Mouse (Mus musculus) left cerebral cortex, adult 8-10 months (tissue): ENCODE measurements around the gene Cyp39a1. TPM values are rescaled to one million over a fixed set of nuclear protein-coding genes. Genes with fewer than 3 reads are reported as not detected.
A peak's percentile ranks its signal among the peaks of the same experiment; 100 is the strongest.

Experiments used
- DNase-seq, 2 experiments: peaks; one replicate each; pipeline ENCODE4 v3.0.0; 2022; ENCODE audit warnings: low spot score in 2 of 2
- total RNA-seq, 4 experiments: library from RNA; stranded (reverse); gene quantifications; 2 replicates each; pipeline ENCODE4 v1.2.4; 2022

Gene Cyp39a1
- total RNA-seq, 4 experiments from 2014 or later = 1.8 to 3.3 (median 2.5) TPM

- DNase-seq = no peak
Observed at GRCm38 (mm10) chr17:43677317-43677716, 10.1 kb downstream of the Cyp39a1 start.

- no peak for DNase-seq
Observed at GRCm38 (mm10) chr17:43684086-43684485, 16.9 kb downstream of the Cyp39a1 start.

- DNase-seq = no peak
Observed at GRCm38 (mm10) chr17:43684638-43685037, 17.4 kb downstream of the Cyp39a1 start.

- no peak for DNase-seq
Observed at GRCm38 (mm10) chr17:43689591-43689990, 22.4 kb downstream of the Cyp39a1 start.

DNA sequence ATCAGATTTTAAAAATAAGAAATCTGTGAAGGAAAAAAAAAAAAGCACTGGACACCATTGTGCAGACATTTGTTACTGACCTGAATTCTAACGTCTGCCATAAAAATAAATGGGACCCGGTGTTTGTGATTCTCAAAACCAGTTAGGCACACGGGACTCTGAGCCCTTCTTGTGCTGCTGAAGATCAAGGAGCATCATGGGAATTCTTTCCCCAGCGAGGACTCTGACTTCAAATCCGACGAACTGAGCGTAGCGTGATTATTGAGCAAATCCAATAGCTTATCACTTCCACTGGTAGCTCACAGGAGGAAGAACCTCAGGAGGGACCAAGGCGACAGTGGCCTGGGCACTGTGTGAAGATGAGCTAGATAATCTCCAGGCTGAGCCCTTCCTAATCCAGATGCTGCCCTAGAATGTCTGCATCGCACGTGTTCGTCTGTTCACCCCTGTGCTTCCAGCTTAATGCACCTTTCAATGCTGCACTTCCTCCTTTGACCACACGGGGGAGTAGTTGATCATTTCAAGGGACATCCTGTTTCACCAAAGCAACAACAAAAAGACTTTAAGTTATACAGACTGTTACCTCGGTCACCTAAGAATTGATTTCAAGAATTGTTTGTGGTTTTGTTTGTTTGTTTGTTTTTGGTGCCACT lies 31.9 kb downstream of the Cyp39a1 start:
- peak in 1 of 2 experiments; percentile 70 for DNase-seq

- DNase-seq = peak in 1 of 2 experiments; percentile 59
Observed at GRCm38 (mm10) chr17:43701060-43701459, 33.8 kb downstream of the Cyp39a1 start.

DNA sequence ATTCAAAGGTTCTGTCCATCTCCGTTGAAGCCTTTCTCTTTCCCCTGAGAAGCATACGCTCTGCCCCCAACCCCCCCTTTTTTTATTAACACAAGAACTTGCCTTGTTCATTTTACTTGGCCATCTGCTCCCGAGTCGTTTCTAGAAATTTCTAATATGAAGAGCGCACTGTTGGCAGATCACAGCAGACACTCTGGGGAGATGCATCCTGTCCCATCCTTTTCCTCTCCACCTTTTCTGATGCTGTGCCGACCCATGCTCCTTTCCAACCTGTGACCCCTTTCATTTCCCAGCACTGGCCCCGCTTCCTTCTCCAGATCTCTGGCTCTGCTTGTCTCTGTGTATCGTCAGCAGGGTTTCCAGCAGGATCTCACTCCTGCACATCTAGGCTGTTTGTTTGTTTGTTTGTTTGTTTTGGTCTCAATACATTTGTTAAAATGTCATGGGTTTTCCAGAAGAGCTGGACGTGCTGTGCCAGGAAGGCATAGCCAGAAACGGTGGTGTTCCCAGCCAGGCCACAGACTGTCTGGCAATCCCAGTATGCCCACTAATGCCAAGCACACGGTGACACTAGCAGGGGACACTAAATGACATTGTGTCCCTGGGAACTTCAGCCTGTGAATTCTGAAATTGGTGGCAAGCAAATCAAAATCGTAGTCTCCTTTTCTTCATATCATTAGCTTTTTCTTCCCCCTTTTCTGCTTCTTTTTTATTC lies 37.1 kb downstream of the Cyp39a1 start:
- no peak for DNase-seq

DNA sequence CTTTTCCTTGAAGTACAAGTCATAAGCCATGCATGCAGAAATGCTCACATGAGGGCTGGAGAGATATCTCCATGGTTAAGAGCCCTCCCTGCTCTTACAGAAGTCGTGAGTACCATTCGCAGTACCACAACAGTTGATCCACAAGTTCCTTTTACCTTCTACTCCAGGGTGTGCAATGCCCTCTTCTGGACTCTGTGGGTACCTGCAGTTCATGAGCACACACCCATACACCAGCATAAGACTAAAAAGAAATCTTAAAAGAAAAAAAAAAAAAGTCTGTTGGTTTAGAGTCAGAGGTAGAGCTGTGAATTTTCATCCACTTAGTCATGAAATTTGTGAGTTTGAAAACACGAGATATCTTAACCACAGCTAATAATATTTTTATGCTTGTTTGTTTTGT lies 39.5 kb downstream of the Cyp39a1 start:
- no peak for DNase-seq

DNA sequence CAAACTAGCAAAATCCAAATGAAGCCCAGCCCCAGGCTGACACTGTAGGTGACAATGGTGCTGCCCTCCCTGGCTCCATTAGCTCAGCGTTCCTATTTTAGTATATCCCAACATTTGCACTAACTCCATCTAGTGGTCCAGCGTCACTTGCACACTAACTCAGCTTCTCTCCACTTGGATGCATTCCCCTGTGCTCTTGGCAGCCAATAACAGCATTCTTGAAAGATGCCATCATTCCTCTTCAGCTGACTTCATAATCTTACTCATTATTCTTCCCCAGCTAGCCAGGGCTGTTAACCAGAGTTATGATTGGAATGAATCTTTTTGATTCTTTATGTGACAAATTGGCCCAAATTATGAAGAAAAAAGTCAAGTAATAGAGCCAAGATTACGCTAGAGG lies 40.0 kb downstream of the Cyp39a1 start:
- no peak for DNase-seq

GRCm38 (mm10) chr17:43711557-43712352 lies 44.5 kb downstream of the Cyp39a1 start:
- DNase-seq = no peak

DNA sequence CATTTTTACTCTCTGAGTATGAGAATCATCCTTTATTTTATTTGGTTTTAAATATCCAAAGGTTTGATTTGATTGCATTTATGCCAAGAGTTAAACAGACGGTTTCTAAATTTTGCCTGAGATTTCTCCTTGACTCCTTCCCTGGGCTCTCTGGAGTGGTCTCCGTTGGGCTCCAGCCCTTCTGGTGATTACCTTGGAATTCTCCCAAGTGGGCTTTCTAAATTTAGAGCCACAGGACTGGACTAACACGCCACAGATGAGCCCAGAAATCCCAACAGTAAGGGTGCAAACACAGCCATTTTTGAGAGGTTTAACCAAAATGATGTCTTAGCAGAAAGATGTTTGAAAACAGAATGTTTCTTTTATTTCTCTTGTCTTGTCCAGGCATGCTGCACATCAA lies 47.0 kb downstream of the Cyp39a1 start:
- DNase-seq = no peak

GRCm38 (mm10) chr17:43716601-43717000 lies 49.4 kb downstream of the Cyp39a1 start:
- DNase-seq = no peak

- DNase-seq = no peak
Observed at GRCm38 (mm10) chr17:43719401-43719800, 52.2 kb downstream of the Cyp39a1 start.

DNA sequence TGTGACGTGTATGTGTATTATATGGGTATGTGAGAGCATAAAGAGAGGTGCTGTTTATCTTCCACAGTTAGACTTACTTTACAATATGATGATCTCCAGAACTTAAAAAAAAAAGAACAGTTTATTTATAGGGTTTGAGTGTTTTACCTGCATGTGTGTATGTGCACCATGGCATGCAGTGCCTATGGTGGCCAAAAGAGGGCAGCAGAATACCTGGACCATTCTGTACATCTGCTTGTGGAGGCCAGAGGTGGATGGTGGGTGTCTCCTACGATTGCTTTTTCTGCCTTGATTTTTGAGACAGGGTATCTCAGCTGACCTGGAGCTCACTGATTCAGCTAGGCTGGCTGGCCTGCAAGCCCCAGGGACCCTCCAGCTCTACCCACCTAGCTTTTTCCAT lies 57.3 kb downstream of the Cyp39a1 start:
- no peak for DNase-seq

DNA sequence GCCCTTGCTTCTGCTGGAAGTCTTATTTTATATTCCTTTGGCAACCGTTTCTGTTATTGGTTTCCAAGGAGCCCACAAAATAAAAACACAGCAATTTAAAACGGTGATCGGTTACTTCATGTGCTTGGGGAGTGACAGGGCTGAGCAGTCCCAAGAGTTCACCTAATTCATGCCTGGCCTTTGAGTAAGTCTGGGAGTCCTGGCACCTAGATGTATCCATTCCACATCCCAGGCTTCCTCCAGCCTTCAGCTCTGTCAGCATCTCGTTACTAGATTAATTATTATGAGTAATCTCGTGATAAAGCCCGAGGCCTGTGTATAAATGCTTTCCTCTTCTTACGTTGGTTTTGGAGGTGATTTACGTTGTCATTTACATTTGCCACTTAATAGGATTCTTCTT lies 64.1 kb downstream of the Cyp39a1 start:
- no peak for DNase-seq

DNA sequence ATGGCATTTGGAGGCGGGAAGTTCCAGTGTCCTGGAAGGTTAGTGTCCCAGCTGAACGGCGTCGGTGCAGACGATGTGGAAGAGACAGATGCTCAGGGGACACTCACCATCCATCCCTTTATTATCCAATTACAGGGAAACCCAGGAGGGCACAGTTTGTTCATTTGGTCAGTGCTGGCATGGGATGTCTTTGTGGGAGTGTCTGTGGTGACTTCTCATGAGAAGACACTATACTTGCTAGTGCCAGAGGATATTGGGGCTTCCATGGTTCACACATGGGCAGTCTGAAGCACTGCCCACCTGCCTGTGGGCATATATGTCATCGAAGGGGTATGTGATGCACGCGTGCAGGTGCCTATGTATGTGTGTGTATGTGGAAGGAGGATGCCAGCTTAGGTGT lies 64.8 kb downstream of the Cyp39a1 start:
- DNase-seq = no peak

DNA sequence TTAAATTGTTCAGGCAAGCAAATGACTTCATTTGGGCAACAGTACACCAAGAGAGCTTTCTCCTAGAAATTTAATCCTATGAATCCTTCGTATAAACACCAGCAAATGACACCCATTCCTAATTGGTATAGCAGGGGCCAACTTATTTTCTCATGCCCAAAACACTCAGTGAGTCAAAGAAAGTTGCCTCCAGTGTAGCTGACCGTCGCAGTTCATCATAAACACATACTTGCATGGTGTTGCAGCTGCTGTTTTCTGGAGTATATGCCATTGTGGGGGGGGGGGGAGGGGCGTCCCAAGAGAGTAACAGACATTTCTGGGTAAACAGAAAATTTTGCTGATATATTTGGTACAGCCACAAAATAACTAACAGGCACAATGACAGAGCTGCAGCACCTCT lies 67.0 kb downstream of the Cyp39a1 start:
- DNase-seq = no peak

GRCm38 (mm10) chr17:43743933-43744332 lies 76.7 kb downstream of the Cyp39a1 start:
- DNase-seq = no peak

- no peak for DNase-seq
Observed at GRCm38 (mm10) chr17:43744425-43744824, 77.2 kb downstream of the Cyp39a1 start.

GRCm38 (mm10) chr17:43751146-43751545 lies 83.9 kb downstream of the Cyp39a1 start:
- DNase-seq = peak in 1 of 2 experiments; percentile 58

- no peak for DNase-seq
Observed at GRCm38 (mm10) chr17:43752811-43753210, 85.6 kb downstream of the Cyp39a1 start.

DNA sequence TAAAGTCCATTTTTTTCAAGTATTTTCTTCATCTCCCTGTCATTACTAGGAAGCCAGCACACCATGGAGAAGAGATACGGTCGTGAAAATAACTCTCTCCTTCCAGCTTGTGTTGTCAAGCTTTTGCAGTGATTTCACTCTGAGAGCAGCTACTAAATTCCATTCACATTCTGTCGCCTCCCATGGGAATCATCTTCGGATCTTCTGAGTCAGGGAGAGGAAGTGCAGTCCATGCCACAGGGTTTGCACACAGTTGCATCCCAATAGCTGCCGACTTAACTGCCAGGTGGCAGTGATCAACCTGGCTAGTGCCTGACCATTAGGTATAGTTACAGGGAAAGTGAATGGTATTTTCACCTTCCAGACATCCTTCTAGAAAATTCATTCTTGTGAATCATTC lies 87.5 kb downstream of the Cyp39a1 start:
- no peak for DNase-seq
